Mouse (Mus musculus): Measurements from ENCODE around the gene Ifi206. TPM values are rescaled to one million over a fixed set of nuclear protein-coding genes. Genes with fewer than 3 reads are reported as not detected.
"Not testable (repeated sequence)": the region's sequence is repeated elsewhere in the genome, so short reads cannot be mapped to it uniquely, and the experiment has no call there.

Gene Ifi206
- under 1 TPM in 1 of 4 experiments, not detected in 3; 0.66 TPM for total RNA-seq (2022)

- DNase-seq (ENCODE audit: low spot score in 2 of 2), result not testable (repeated sequence)
Observed at GRCm38 (mm10) chr1:173490812-173491480, at the start of gene Ifi206. TSS of gene Ifi206 (minus strand) at chr1:173491041.

- not testable (repeated sequence) for DNase-seq (ENCODE audit: low spot score in 2 of 2)
Observed at GRCm38 (mm10) chr1:173535791-173536190, 45.0 kb upstream of the Ifi206 start, which contains the start of gene Ifi214. TSS of gene Ifi214 (minus strand) at chr1:173535957.

- no peak for DNase-seq (ENCODE audit: low spot score in 2 of 2)
Observed at GRCm38 (mm10) chr1:173521452-173521851, 30.6 kb upstream of the Ifi206 start.

- DNase-seq (ENCODE audit: low spot score in 2 of 2), result not testable (repeated sequence)
Observed at GRCm38 (mm10) chr1:173510595-173510994, 19.8 kb upstream of the Ifi206 start.

GRCm38 (mm10) chr1:173491483-173491882 lies 642 bp upstream of the Ifi206 start:
- DNase-seq (ENCODE audit: low spot score in 2 of 2), result not testable (repeated sequence)

GRCm38 (mm10) chr1:173481182-173481574 lies 9.7 kb downstream of the Ifi206 start:
- not testable (repeated sequence) for DNase-seq (ENCODE audit: low spot score in 2 of 2)

- not testable (repeated sequence) for DNase-seq (ENCODE audit: low spot score in 2 of 2)
Observed at GRCm38 (mm10) chr1:173480399-173481181, 10.3 kb downstream of the Ifi206 start.

GRCm38 (mm10) chr1:173456761-173457160 lies 34.1 kb downstream of the Ifi206 start:
- no peak for DNase-seq (ENCODE audit: low spot score in 2 of 2)

GRCm38 (mm10) chr1:173456139-173456754 lies 34.6 kb downstream of the Ifi206 start:
- no peak for DNase-seq (ENCODE audit: low spot score in 2 of 2)

- no peak for DNase-seq (ENCODE audit: low spot score in 2 of 2)
Observed at GRCm38 (mm10) chr1:173451665-173452064, 39.2 kb downstream of the Ifi206 start.

- DNase-seq (ENCODE audit: low spot score in 2 of 2), result no peak
Observed at GRCm38 (mm10) chr1:173450621-173451020, 40.2 kb downstream of the Ifi206 start.

- no peak for DNase-seq (ENCODE audit: low spot score in 2 of 2)
Observed at GRCm38 (mm10) chr1:173447067-173447466, 43.8 kb downstream of the Ifi206 start.

- DNase-seq (ENCODE audit: low spot score in 2 of 2), result no peak
Observed at GRCm38 (mm10) chr1:173443061-173443460, 47.8 kb downstream of the Ifi206 start.

GRCm38 (mm10) chr1:173441210-173441609 lies 49.6 kb downstream of the Ifi206 start:
- no peak for DNase-seq (ENCODE audit: low spot score in 2 of 2)

GRCm38 (mm10) chr1:173440681-173441080 lies 50.2 kb downstream of the Ifi206 start:
- DNase-seq (ENCODE audit: low spot score in 2 of 2), result no peak

- DNase-seq (ENCODE audit: low spot score in 2 of 2), result no peak
Observed at GRCm38 (mm10) chr1:173437161-173437953, 53.5 kb downstream of the Ifi206 start.

- DNase-seq (ENCODE audit: low spot score in 2 of 2), result no peak
Observed at GRCm38 (mm10) chr1:173432411-173432810, 58.4 kb downstream of the Ifi206 start.

GRCm38 (mm10) chr1:173429995-173430699 lies 60.7 kb downstream of the Ifi206 start:
- no peak for DNase-seq (ENCODE audit: low spot score in 2 of 2)

GRCm38 (mm10) chr1:173427385-173427784 lies 63.5 kb downstream of the Ifi206 start:
- DNase-seq (ENCODE audit: low spot score in 2 of 2), result no peak

- no peak for DNase-seq (ENCODE audit: low spot score in 2 of 2)
Observed at GRCm38 (mm10) chr1:173426345-173426744, 64.5 kb downstream of the Ifi206 start.

- DNase-seq (ENCODE audit: low spot score in 2 of 2), result no peak
Observed at GRCm38 (mm10) chr1:173420374-173420773, 70.5 kb downstream of the Ifi206 start.

All from left cerebral cortex, adult 8-10 months (tissue).